ENCODE assay signal across 8 mouse cellular contexts in genomic region chr6:42644912-42645549, GRCm38 (mm10). TPM values are rescaled to one million over a fixed set of nuclear protein-coding genes. Genes with fewer than 3 reads are reported as not detected.
DNase-seq lines count a peak whose midpoint lies in the region.

Gene Tcaf2 (minus strand): TSS chr6:42645254.

- intact Hi-C loops in heart, postnatal 36 days (cut with DNase I): no loop called here

- peak; percentile 97 for DNase-seq in Muller cell, postnatal 12 days (ENCODE audit: inconsistent ontology term)
- DNase-seq in cerebellum, adult 8-10 months: peak; percentile 72
- peak; percentile 90 for DNase-seq in forelimb bud, embryonic 11.5 days (ENCODE audit: low read depth, low spot score)
- DNase-seq in heart, postnatal 36 days: peak; percentile 84 to 90
- peak; percentile 43 to 79 for DNase-seq in layer of hippocampus, adult 18-20 months (ENCODE audit: low spot score in 2 of 2)
- DNase-seq in lung, adult 18-20 months: peak; percentile 95
- DNase-seq in ovary, adult 18-20 months (ENCODE audit: low spot score): peak; percentile 87
- DNase-seq in thymus, postnatal 0 days (ENCODE audit: low spot score): peak; percentile 14

RNA-seq across cellular contexts. Expression of gene Tcaf2, which starts in this region (rescaled TPM):
- total RNA-seq in heart, postnatal 36 days (2021): 1 to 10 TPM; 3.4 to 3.5 TPM
- under 1 TPM; 0.50 to 0.61 TPM for total RNA-seq in layer of hippocampus, adult 18-20 months (2021)
- polyA plus RNA-seq in thymus, postnatal 0 days (2015; fragmentation: Nextera tagmentation; extraction: Ambion mirVana): 5.2 and 5.3 TPM in 2 replicates

Comparison
In these comparisons a context has a peak if more than half of its experiments do, and no peak if none do; other contexts are left out.
1. Peak in every context shown above with its lines: DNase-seq.
2. Peak in DNase-seq in layer of hippocampus, adult 18-20 months; RNA of the gene not detected or under 1 TPM.
3. DNase-seq: peak in every context shown above with its lines; median percentile 97 in Muller cell, postnatal 12 days; 95 in lung, adult 18-20 months; 90 in forelimb bud, embryonic 11.5 days; 87 in heart, postnatal 36 days; 87 in ovary, adult 18-20 months; 72 in cerebellum, adult 8-10 months; 61 in layer of hippocampus, adult 18-20 months; 14 in thymus, postnatal 0 days.